In the genomic region with DNA sequence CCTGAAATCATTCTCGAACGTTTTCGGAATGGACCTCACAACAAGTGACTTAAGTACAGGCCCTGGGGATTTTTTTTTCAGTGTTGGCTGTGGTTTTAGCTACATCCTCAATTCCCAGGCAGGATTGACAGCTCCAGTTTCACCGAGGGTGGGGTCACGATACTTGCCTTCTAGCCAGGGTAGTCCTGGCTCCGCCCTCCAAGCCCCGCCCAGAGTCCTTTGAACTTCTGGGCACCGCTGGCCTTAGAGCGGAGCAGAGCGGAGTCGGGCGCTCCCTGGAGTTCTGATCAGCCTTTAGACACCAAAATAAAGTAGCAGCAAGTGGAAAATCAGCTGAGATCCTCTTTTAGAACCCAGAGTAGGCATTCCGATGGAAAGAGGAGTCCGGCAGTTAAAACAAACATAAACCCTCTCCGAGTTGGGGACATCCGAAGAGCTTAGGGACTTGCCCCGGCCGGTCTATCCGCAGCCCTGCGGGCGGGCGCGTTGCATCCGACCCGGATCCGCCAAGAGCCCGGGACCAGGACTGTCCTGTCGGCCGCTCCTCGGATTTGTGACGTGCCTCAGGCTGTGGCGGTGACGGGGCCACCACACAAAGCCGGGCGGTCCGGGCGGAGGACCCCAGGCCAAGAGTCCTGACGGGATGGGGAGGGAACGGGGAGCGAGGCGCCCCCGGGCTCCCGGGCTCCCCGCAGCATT, we compare ENCODE assay signal across 8 mouse cellular contexts. TPM values are rescaled to one million over a fixed set of nuclear protein-coding genes. Genes with fewer than 3 reads are reported as not detected.
DNase-seq lines count a peak whose midpoint lies in the region; ATAC-seq lines count a peak whose summit lies in the region.

No protein-coding gene starts in this region.

- DNase-seq in urinary bladder, adult 18-20 months (ENCODE audit: low spot score in 2 of 2) = peak; percentile 90 to 93
- no peak for DNase-seq in urinary bladder, postnatal 10 days (ENCODE audit: low spot score)
- DNase-seq in embryonic facial prominence, embryonic 11.5 days (ENCODE audit: low spot score) = peak; percentile 94
- peak; percentile 100 for DNase-seq in heart, adult 11 months
- peak; percentile 97 for DNase-seq in kidney, adult 18-20 months
- peak; percentile 85 for DNase-seq in limb, embryonic 10.5 days (ENCODE audit: low spot score)
- peak; percentile 95 for DNase-seq in skeletal muscle tissue, adult 2 months (ENCODE audit: low read depth, low spot score)

- H3K4me3 ChIP-seq in embryonic facial prominence, embryonic 11.5 days (ENCODE audit: low read depth, low read length) = peak overlapping the region; percentile 72
- peak overlapping the region; percentile 84 for H3K4me3 ChIP-seq in limb, embryonic 10.5 days
- H3K4me3 ChIP-seq in midbrain, embryonic 12.5 days = peak overlapping the region; percentile 74

- WGBS in embryonic facial prominence, embryonic 11.5 days = under 1% methylated on average over 44 of the region's 44 CpGs
- under 1% methylated on average over 44 of the region's 44 CpGs for WGBS in limb, embryonic 10.5 days
- under 1% methylated on average over 44 of the region's 44 CpGs for WGBS in midbrain, embryonic 12.5 days

- no peaks in the 10 kb centered on the region for H3K36me3 ChIP-seq in embryonic facial prominence, embryonic 11.5 days (replicated peaks; ENCODE audit: control insufficient read depth, insufficient read depth, low read depth, low read length)
- H3K36me3 ChIP-seq in limb, embryonic 10.5 days = no peaks in the 10 kb centered on the region
- H3K36me3 ChIP-seq in midbrain, embryonic 12.5 days = no peaks in the 10 kb centered on the region

- H3K4me1 ChIP-seq in embryonic facial prominence, embryonic 11.5 days (ENCODE audit: control insufficient read depth, insufficient read depth, low read length) = peaks cover 7% of the 10 kb centered on the region
- peaks cover 35% of the 10 kb centered on the region for H3K4me1 ChIP-seq in limb, embryonic 10.5 days
- H3K4me1 ChIP-seq in midbrain, embryonic 12.5 days = peaks cover 21% of the 10 kb centered on the region

- peak overlapping the region; percentile 64; the same call in 1 of the 2 replicates for H3K27ac ChIP-seq in embryonic facial prominence, embryonic 11.5 days (replicated peaks; ENCODE audit: low read depth, low read length)
- H3K27ac ChIP-seq in limb, embryonic 10.5 days = peak overlapping the region; percentile 96
- peak overlapping the region; percentile 90 for H3K27ac ChIP-seq in midbrain, embryonic 12.5 days (replicated peaks)

- H3K4me2 ChIP-seq in embryonic facial prominence, embryonic 11.5 days (ENCODE audit: low read depth, low read length) = peak overlapping the region; percentile 99
- H3K4me2 ChIP-seq in midbrain, embryonic 12.5 days (replicated peaks) = peak overlapping the region; percentile 91

- no peaks in the 10 kb centered on the region for H3K9me3 ChIP-seq in embryonic facial prominence, embryonic 11.5 days (replicated peaks; ENCODE audit: control insufficient read depth, low read length)
- no peaks in the 10 kb centered on the region for H3K9me3 ChIP-seq in limb, embryonic 10.5 days (replicated peaks)
- no peaks in the 10 kb centered on the region for H3K9me3 ChIP-seq in midbrain, embryonic 12.5 days

- peak overlapping the region; percentile 84 for H3K9ac ChIP-seq in embryonic facial prominence, embryonic 11.5 days (replicated peaks; ENCODE audit: low read length)
- H3K9ac ChIP-seq in midbrain, embryonic 12.5 days (replicated peaks) = peak overlapping the region; percentile 81

- H3K27me3 ChIP-seq in embryonic facial prominence, embryonic 11.5 days (ENCODE audit: control insufficient read depth, insufficient read depth, low read length) = peaks cover 12% of the 10 kb centered on the region
- peaks cover 60% of the 10 kb centered on the region for H3K27me3 ChIP-seq in limb, embryonic 10.5 days (ENCODE audit: low read depth, poor library complexity, severe bottlenecking)
- peaks cover 58% of the 10 kb centered on the region for H3K27me3 ChIP-seq in midbrain, embryonic 12.5 days

- ATAC-seq in embryonic facial prominence, embryonic 11.5 days (replicated peaks; ENCODE audit: insufficient number of reproducible peaks, low FRiP score, low TSS enrichment, low read depth) = peak; percentile 85
- ATAC-seq in midbrain, embryonic 12.5 days (ENCODE audit: low FRiP score, low read depth) = peak; percentile 83

RNA-seq across cellular contexts. Expression of gene Ttc7, which starts 0.5 kb away (rescaled TPM):
- 2.3 and 3.3 TPM in 2 replicates for polyA plus RNA-seq in embryonic facial prominence, embryonic 11.5 days (2014; fragmentation: Nextera tagmentation; extraction: Ambion mirVana)
- 3.6 and 3.9 TPM in 2 replicates for polyA plus RNA-seq in limb, embryonic 10.5 days (2016; fragmentation: Nextera tagmentation; extraction: Ambion mirVana)
- polyA plus RNA-seq in midbrain, embryonic 12.5 days (2016; fragmentation: Nextera tagmentation; extraction: Ambion mirVana) = 4.6 and 5.7 TPM in 2 replicates

RNA-seq across cellular contexts. Expression of gene Mcfd2, which starts 16.4 kb away (rescaled TPM):
- 82.0 and 85.7 TPM in 2 replicates for polyA plus RNA-seq in embryonic facial prominence, embryonic 11.5 days (2014; fragmentation: Nextera tagmentation; extraction: Ambion mirVana)
- 76.2 and 76.4 TPM in 2 replicates for polyA plus RNA-seq in limb, embryonic 10.5 days (2016; fragmentation: Nextera tagmentation; extraction: Ambion mirVana)
- 53.6 and 57.5 TPM in 2 replicates for polyA plus RNA-seq in midbrain, embryonic 12.5 days (2016; fragmentation: Nextera tagmentation; extraction: Ambion mirVana)
